Mouse (Mus musculus): ENCODE measurements around the gene Pdlim5. TPM values are rescaled to one million over a fixed set of nuclear protein-coding genes. Genes with fewer than 3 reads are reported as not detected.

The Pdlim5 gene
- total RNA-seq, 4 experiments from 2014 or later = 19.5 to 27.0 (median 25.2) TPM

DNA sequence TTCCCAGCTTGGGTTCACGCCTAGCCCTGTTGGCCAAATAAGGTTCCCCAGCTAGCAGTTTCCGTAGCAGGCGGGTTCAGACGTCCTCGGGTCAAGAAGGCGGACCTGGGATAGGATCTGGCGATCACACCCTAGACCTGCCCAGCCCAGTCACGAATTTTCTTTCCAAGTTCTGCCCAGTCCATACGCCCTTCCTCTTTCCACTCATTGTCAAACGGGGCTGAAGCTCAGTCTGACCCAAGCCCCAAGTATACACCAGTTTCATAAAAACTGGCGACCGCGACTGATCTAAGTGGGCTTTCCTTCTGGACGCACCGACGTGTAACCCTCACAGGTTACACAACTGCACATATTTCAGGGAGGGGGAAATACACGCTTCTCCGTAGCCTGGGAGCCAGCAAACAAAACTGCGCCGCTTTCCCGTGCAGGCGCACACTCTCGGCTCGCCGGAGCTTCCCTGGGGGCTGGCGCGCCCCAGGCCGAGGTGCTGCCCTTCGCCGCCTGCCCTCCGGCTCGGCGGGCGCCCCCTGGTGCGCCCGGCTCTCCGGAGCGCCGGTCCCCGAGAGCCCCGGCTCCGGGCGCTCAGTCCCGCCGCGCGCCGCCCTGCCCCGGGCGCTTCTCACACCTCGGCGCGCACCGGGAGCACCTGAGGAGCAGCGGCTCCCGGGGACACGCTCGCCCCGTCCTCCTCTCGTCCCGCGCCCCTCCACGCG is 544 bp downstream of the Pdlim5 start:
- DNase-seq (ENCODE audit: low spot score in 2 of 2) = peak in 1 of 2 experiments; percentile 10

DNA sequence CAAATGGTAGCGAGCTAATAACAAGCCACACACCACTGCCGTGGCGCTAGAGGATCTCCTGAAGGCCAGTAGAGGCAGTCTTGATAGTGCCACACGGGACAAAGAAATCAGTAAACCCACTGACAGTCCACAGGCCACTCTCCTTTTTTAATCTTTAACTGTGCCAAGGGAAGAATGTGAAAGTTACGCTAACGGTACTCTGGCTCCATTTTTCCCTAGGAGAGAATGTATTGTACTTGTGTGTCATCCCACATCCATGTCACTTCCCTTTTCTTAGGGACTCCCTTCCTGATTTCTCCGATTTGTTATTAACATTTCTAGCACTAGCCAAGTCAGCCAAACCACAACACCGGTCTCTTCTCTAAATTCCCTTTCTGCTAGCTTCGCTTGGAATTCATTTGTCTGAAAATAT is 1.5 kb downstream of the Pdlim5 start:
- DNase-seq (ENCODE audit: low spot score in 2 of 2) = no peak

DNA sequence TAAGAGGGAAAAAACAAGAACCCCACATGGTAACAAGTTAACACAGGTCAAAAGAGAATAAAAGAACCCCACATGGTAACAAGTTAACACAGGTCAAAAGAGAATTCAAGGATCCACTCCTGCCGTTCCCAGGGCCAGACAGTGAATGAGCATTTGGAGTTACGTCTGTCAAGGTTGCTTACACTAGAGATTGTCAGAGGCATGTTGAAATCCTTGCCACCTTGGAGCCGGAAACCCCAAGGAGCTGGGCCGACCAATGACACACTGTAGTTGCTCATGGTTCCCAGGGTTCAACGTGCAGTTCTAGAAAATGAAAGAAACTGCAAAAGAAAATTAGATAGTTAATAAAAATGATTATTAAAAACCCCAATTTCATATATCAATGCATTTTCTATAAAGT is 4.0 kb downstream of the Pdlim5 start:
- no peak for DNase-seq (ENCODE audit: low spot score in 2 of 2)

DNA sequence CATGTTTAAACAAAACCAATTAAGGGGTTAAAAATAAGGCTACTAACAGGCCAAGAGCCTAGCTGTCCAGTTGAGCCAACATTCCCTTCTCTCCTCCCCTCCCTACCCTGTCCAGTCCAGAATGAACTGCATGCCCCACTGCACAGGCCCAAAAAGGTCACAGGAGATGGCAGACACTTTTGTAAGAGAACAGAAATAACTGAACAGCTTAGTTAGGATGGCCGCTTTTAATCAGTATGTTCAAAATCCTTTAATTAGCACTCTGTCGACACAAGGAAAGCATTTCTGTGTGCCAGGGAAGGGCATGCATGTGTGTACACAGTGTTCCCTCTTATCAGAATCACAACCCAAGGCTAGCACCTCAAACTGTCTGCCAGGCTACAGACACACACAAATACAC is 5.2 kb downstream of the Pdlim5 start:
- DNase-seq (ENCODE audit: low spot score in 2 of 2) = no peak

DNA sequence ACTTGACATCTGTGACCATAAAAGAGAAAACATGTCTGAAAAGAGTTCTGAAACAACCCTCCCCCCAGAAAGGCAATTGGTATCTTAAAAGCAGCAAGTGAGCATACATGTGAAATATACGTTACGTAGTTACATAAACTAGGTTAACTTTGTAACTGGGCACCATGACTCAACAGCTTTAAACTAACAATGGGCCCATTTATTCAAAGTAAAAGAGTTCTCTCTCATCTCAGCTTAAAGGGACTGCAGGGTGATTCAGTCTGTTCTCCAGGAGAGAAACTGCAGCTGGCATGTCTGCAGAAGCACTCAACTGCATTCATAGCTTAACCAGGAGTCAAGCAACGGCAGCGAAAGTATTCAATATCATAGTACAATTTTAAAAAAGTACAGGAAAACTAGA is 7.3 kb downstream of the Pdlim5 start:
- DNase-seq (ENCODE audit: low spot score in 2 of 2) = no peak

DNA sequence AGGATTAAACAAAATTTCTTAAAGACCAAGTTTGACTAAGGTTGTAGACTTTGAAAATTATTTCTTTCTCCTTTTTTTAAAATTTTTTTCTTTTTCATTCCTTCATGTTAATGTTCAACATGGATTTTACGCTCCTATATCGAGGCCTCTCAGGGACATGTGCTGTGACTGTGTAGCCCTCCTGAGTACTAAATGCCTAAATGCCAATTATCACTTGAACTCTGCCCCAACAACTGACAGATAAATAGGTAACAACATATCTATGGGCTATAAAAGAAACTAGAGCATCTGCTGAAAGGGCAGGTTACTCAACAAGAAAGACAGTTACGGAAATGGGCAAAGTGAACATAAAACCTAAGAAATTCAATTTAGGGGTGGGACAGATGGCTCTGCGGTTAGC is 9.0 kb downstream of the Pdlim5 start:
- DNase-seq (ENCODE audit: low spot score in 2 of 2) = no peak

DNA sequence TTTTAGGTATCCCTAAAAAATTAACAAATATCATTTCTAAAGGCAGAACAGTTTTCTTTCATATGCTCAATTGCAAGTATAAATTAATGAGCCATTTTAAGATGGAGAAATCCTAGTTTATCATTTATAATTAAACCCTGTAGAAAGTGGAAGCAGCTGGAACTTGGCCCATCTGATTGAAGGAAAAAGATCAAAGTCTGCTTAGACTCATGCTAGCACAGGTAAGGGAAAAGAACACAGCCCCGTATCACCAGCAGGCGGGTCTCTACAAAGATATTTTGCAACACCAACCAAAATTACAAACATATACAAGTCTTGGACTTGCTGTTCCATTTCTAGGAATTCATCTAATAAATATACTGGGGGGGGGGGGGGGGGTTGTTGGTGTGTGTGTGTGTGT is 9.8 kb downstream of the Pdlim5 start:
- DNase-seq (ENCODE audit: low spot score in 2 of 2) = no peak

DNA sequence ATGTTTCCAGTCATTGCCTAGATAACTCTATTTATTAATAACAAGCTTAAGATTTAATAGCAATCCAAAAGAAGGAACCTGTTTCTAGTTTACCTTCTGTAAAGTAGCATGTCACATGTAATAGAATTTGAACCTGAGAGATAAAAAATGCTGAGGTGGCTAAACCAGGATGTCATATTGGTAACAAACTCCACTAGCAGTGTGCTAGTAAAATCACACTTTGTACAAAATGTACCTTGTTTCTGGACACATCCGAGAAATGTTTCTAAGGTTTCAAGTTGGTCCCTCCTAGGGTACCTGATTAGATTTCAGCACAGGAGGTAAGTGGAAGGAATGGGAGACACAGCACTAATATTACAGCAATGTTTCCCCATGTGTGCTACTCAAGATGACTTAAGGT is 18.9 kb downstream of the Pdlim5 start:
- no peak for DNase-seq (ENCODE audit: low spot score in 2 of 2)

DNA sequence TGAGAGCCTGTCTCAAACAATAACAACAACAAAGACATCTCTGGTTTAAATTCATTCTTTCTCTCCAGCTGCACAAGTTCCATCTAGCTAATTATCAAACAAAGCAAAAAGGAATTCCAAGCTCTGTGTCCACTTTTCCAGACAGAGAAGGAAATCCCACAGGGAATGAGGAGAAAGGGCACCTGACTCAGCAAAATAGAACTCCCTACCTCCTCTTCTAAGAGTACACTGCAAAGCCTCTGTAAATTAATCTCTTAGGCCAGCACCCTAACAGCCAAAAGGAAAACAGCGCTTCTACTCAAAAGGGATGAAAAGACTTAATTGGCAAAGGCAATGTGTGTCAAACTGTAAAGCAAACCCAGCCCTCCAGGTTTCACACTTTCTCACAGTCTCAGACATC is 20.4 kb downstream of the Pdlim5 start:
- no peak for DNase-seq (ENCODE audit: low spot score in 2 of 2)

DNA sequence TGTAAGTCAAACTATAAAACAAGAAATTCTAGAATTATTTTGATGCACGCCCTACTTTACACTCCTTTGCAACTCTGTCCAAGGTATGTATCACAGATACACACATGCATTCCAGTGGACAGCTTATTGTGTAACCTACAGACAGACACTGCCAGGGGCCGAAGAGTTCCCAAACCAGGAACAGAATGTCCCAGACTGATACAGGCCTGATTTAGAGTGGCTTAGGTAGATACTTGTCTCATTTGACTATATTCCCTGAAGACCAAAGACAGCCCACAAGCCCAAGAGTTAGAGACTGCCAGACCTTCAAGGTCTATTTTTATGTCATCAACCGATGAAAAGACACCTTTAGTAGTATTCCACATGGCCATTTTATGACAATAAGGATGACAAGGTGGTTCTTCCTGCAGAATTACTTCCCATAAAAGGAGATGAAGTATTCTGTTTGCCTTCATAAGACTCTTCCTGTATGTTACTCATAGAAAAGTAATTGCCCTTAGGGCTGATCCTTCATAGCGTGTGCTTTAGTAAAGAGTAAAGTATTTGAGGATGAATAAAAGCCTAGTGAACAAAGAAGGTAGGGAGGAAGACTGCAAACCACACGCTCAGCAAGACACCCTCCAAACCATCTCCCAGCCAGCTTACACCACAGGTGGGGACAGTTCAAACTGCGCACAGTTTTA is 22.9 kb downstream of the Pdlim5 start:
- no peak for DNase-seq (ENCODE audit: low spot score in 2 of 2)

DNA sequence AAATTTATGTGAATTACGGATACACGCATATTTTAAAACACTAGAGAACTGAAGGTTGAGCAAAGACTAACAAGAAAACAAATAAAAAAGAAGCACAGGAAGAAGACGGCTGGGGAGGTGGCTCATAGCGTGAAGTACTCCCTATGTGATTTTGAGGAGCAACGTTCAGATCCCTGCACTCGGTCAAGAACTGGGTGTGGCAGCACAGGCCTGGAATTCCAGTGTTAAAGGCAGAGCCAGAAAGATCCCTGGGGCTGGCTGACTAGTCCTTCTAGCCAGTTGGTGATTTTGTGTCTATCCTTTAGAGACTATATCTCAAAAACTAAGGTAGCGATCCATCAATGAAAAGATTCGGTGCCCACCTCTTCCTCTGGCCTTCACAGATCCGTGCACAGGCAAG is 27.1 kb downstream of the Pdlim5 start:
- DNase-seq (ENCODE audit: low spot score in 2 of 2) = no peak

DNA sequence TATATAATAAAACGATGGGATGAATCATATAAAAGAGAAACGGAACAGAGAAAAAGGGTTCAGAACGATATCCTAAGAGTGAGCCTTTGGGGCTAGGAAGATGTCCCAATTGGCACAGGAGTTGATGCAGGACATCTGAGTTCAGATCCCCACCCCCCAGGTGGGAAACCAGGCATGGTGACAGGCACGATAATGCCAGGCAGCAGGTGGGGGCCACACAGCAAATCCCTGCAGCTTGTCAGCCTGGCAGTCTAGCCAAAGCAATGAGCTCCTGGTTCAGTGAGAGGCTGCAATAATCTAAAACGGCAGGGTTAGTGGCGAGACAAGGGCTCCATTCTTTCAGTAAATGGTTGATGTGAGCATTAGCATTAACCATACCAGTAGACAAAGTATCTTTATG is 33.4 kb downstream of the Pdlim5 start:
- DNase-seq (ENCODE audit: low spot score in 2 of 2) = no peak

DNA sequence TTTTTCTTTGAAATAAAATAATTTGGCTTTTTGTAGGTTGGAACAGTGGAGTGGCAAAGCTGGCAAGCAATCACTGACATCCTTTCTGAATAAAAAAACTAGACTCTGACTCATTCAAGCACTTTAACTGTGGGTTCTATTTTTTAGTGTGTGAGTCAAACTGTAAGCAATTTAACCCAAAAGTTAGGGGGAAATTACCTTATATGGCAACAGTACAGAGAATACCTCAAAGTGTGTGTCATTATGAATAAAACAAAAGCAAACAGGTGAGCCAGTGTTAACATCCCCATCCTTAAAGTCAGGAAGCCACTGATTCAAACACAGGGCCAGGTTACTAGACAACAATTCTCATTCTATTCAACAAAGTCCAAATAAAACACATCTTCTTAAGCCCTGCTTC is 36.5 kb downstream of the Pdlim5 start:
- no peak for DNase-seq (ENCODE audit: low spot score in 2 of 2)

DNA sequence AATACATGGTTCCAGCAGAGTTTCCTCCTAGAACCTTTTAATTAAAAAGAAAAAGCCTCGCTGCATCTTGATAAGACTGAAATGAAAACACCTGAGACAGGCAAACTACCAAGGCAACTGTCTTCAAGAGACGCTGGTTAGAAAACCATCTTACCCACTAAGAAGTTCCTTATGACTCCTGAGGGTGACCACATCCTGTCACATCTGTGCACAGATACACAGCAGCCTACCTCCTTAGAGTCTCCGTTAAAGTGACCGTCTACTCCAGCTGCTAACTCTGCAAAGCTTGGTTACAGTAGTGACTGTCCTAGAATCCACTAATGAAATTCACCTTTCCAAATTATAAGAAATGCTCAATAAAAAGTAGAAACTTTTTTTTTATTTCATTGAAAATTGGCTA is 38.8 kb downstream of the Pdlim5 start:
- DNase-seq (ENCODE audit: low spot score in 2 of 2) = no peak

DNA sequence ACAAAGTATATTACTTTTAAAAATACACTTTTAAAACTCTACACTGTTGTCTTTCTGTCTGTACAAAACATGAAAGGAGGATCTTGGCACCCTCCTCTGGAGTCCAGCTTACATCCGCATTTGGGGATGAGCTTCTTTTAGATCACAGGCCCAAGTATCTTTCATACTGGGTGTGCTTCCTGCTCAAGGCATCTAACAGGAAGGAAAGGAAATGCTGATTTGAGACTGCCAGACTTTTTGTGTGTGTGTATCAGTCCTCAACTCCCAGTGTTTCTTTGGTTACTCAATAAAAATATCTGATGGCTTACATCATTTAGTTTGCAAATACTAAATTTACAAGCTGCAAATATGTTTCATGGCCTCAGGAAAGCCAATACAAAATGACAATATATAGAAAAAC is 42.3 kb downstream of the Pdlim5 start:
- no peak for DNase-seq (ENCODE audit: low spot score in 2 of 2)

DNA sequence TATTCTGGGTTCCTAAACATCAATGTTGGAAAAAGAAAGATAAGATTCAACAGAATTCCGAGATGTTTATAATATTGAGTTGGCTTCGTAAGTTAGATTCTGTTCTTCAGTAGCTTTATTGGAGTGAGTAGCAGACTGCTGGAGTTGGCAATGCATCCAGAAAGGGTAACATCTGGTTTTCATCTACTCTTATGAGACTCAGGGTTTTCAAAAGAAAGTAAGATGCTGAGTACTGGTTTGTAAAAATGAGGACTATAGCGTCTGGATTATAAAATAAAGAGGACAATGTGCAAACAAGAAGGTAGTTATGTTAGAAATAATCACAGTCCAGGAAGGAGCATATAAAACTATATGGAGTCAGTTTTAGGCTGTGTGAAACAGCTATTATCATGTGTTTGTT is 45.0 kb downstream of the Pdlim5 start:
- DNase-seq (ENCODE audit: low spot score in 2 of 2) = no peak

DNA sequence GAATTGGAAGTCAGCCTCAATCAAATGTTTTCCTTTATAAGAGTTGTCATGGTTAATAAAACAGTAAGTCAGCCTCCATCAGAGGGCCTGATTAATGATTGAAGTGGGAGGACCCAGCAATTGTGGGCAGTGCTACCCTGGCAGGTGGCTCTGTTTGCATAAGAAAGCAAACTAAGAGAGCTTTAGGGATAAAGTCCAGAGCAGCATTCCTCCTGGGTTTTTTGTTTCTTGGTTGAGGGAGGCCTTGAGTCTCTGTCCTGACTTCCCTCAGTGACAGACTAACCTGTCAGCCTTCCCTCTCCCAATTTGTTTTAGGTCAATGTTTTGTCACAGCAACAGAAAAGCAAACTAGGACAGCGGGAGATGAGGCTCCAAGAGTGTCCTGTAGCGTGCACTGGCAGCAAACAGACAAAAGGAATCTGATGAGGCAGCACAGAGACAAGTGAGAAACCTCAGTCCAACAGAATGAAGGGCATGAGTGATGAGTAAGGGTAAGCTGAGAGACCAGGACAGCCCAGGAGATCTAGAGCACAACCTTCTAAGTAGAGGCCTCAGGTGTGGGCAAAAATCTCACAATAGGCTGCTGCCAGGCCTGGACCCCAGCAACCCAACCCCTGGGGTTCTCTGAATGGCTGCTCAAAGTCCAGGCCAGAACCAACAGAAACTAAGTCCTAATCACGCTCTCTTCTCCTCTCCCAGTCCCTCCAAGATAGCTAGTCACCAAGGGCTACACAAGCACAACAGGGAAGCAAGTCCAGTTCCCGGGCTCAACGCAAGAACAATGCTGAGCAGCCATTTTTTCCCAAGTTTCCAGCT is 46.5 kb downstream of the Pdlim5 start:
- no peak for DNase-seq (ENCODE audit: low spot score in 2 of 2)

DNA sequence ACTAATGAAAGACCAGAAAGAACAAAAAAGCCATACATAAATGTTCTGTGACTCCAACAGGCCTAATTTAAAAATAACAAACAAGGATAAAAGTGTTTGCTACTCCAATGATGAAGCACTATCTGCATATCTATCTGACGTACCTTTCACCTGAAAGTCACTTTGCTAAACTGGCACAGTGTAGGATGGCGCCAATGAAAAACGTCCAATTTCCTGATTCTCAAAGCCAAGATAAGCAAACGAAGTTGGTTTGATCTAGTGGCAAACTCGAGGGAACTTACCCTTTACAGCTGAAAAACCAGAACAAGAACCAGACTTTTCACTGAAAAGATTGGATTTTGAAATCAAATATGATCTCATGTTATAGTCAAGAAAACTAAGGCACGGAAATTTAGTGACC is 49.2 kb downstream of the Pdlim5 start:
- no peak for DNase-seq (ENCODE audit: low spot score in 2 of 2)

DNA sequence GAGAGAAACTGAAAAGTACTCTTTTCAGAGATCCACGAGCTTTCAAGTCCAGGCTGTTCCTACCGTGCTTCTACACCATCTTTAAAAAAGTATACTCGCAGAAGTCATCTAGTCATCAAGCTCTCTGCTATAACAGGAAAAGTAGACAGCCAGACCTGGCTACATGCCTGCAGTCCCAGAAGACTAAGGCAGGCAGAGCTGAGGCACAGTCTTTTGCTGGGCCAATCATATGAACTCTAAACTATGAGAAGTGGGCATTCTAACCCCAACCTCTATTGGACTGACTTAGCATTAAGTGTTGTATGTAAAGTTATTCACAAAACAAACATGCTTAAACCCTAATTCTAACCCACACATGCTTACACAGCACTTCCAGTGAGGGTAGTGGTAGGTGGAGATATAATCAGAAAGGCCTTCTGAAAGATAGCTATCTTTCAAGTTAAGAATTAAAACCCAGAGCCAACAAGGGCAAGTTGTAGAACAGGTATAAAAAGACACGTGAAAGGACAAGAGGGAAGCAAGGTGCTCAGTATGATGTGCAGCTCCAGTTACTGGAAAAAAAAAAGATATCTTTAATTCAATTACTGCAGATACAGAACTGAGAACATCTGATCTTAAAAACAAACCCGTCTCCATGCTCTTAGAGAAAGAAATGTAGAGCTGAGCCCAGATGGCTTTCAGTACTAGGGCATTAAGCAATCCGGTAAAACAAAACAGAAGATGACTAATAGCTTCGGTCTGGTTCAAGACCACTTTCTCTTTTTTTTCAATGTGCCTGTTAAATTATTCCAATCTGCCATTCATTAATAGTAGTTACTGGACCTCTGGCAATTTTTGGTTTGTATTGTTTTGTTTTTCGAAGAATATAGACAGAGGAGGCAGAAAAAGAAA is 50.0 kb downstream of the Pdlim5 start:
- no peak for DNase-seq (ENCODE audit: low spot score in 2 of 2)

DNA sequence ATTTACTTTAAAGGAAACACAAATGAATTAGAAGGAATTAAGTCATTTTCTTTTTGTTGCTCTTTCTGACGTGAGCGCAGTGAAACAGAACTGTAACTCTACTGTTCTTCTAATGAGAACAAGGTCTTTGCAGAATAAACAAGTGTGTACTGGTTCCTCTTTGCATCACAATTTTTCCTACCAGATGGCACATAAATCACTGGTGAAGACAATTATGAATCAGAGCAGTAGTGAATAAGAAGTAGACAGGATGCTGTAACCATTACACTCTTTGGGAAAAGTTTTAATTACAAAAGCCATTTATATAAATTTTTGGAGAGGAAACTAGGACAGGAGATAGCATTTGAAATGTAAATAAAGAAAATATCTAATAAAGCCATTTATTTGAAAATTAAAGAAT is 51.7 kb downstream of the Pdlim5 start:
- DNase-seq (ENCODE audit: low spot score in 2 of 2) = no peak

DNA sequence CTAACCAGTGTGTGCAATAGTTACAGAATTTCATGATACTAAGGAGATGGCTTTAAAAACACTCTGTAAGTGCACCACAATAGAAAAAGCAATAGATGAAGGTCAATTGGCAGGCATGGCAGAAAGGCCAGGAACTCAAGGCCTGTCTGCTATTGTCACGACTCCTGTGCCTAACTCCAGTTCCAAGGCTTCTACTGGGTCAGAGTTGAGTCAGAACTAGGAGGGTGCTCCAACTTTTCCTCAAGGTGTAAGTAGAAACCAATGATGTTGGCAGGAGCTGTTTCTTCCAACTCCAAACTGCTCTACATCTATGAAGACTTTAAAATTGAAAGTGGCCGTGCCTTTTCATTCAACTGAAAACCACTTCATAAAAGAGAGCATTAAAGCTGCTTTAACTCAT is 54.8 kb downstream of the Pdlim5 start:
- DNase-seq (ENCODE audit: low spot score in 2 of 2) = no peak

All from left cerebral cortex, adult 8-10 months (tissue).